Mouse (Mus musculus) G1E (cell line): ENCODE results near the gene Dhrs4. TPM values are rescaled to one million over a fixed set of nuclear protein-coding genes. Genes with fewer than 3 reads are reported as not detected.
A peak's percentile ranks its signal among the peaks of the same experiment; 100 is the strongest.

Experiments
- ATAC-seq: 2 replicates; pipeline ENCODE4 v1.8.0; 2016; ENCODE audit warnings: mild to moderate bottlenecking; ENCODE audit not compliant: insufficient number of reproducible peaks, poor library complexity, low FRiP score, severe bottlenecking; ENCODE audit errors: extremely low read depth
- DNase-seq: peaks from one replicate; pipeline ENCODE4 v3.0.0; 2012; ENCODE audit warnings: low spot score
- H3K27me3 ChIP-seq: 2 replicates; pipeline ENCODE4 v1.6.1; 2012; ENCODE audit warnings: mild to moderate bottlenecking, low read length, inconsistent platforms; ENCODE audit not compliant: insufficient read depth
- H3K36me3 ChIP-seq: replicated peaks from 2 replicates; pipeline ENCODE3; 2012; ENCODE audit warnings: mild to moderate bottlenecking, inconsistent platforms
- H3K4me1 ChIP-seq: 2 replicates; pipeline ENCODE4 v1.6.1; 2012; ENCODE audit warnings: low read depth, low read length, inconsistent platforms, mixed read lengths; ENCODE audit not compliant: insufficient read depth
- H3K4me3 ChIP-seq: 2 replicates; pipeline ENCODE4 v1.5.1; 2012; ENCODE audit warnings: low read depth, mild to moderate bottlenecking, inconsistent platforms, low read length, moderate library complexity, mixed read lengths
- H3K9me3 ChIP-seq: replicated peaks from 2 replicates; pipeline ENCODE4 v1.6.1; 2012; ENCODE audit warnings: inconsistent platforms
- CTCF ChIP-seq: IDR thresholded peaks from 2 replicates; pipeline ENCODE4 v1.5.1; 2012; ENCODE audit warnings: low read depth, low read length, inconsistent platforms, mixed read lengths
- GATA1 ChIP-seq: IDR thresholded peaks from 2 replicates; pipeline ENCODE4 v1.6.1; 2012; ENCODE audit warnings: borderline replicate concordance, low read length, inconsistent platforms, mixed read lengths
- GATA2 ChIP-seq: IDR thresholded peaks from 2 replicates; pipeline ENCODE4 v1.6.1; 2012; ENCODE audit warnings: low read depth, low read length, inconsistent platforms, borderline replicate concordance
- POLR2AphosphoS5 ChIP-seq: IDR thresholded peaks from 2 replicates; pipeline ENCODE4 v1.6.1; 2012; ENCODE audit warnings: low read depth, low read length, inconsistent platforms; ENCODE audit not compliant: insufficient replicate concordance
- TAL1 ChIP-seq: conservative IDR thresholded peaks from 2 replicates; pipeline ENCODE4 v1.6.1; 2012; ENCODE audit warnings: low read depth, low read length, inconsistent platforms, mixed read lengths
- polyA plus RNA-seq: library from polyadenylated mRNA; stranded (reverse); fragments of >175 nt; gene quantifications from 2 replicates; pipeline ENCODE4 v1.2.3, GENCODE M21; 2012
- total RNA-seq, 2 experiments: library from RNA; stranded (forward) in 1 of 2; stranded (reverse) in 1 of 2; fragments of 200-1000 nt in 1 of 2; fragments of >200 nt in 1 of 2; fragmentation: Nextera tagmentation in 1 of 2; gene quantifications; 2 replicates each; pipeline ENCODE4 v1.2.3; 2014 to 2017

Gene Dhrs4
- total and polyA plus RNA-seq, 3 experiments: 21.1 to 47.7 (median 37.4) TPM

DNA sequence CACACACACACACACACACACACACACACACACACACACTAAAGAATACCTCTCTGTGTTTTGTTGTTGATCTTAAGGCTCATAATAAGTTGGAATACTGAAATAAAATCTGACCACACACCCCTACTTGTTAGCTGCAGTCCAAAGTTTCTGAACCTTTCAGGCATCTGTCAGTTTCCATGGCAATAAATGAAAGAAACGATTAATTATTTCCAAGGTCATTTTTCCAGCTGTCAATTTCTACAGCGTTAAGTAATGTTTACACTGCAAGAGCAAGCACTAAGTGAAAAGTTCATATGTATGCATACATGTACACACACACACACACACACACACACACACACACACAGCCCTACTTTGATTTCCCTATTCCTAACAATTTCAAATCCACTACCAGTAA lies 20.9 kb upstream of the Dhrs4 start:
- no peak for TF ChIP-seq GATA2
- no peak for TF ChIP-seq POLR2AphosphoS5
- no peak for TF ChIP-seq TAL1
- no peak for TF ChIP-seq GATA1
- no peak for TF ChIP-seq CTCF
- Histone ChIP-seq H3K9me3 (peaks cover 3% of the 10 kb centered on the region), H3K36me3 (no peaks in the 10 kb centered on the region), H3K4me1 (peaks cover 5% of the 10 kb centered on the region; the same call in 1 of the 2 replicates), H3K4me3 (no peak overlapping the region), H3K27me3 (peaks cover 19% of the 10 kb centered on the region)
- DNase-seq (no peak), ATAC-seq (no peak)

DNA sequence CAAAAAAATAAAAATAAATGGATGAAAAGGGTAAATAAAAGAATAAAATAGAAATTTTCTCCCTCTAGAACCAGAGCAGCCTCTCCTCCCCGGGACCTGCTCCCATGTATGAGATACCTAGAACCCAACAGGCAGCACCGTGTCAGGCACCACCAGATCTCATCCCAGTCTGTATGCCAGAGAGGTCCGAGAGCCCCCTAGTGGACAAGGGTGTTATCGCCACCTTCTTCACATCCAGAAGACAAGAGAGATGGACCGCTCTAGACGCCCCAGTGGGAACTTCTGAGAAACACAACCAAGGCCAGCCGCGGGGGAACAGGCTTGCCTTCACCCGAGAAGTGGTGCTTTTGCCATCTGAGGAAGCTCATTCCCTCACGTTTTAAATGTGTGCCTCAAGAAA lies 20.3 kb upstream of the Dhrs4 start:
- Histone ChIP-seq H3K9me3 (peaks cover 3% of the 10 kb centered on the region), H3K4me3 (no peak overlapping the region), H3K27me3 (peaks cover 20% of the 10 kb centered on the region), H3K4me1 (peaks cover 5% of the 10 kb centered on the region; the same call in 1 of the 2 replicates), H3K36me3 (no peaks in the 10 kb centered on the region)
- DNase-seq (peak; percentile 71), ATAC-seq (no peak; the same call in 1 of the 2 replicates)
- TF ChIP-seq GATA1 (no peak), CTCF (peak; percentile 69), POLR2AphosphoS5 (no peak), GATA2 (no peak)

DNA sequence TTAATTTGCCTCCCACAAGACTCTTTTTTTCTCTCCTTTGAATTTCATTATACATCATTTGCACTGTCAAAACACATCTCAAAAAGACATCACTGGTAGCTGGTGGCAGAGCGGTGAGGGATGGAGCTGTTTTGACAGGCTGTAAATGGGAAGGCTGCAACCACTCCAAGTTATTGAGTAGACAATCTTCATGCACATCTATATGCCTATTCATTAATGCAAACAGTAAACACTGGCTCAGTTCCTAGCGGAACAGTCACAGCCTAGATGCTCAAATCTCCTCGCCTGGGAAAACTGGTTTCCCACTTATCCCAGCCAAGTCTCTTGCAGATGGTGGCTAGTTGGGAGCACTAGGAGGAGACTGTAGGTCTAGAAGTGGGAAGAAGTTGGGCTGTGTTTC lies 19.8 kb upstream of the Dhrs4 start:
- DNase-seq (no peak), ATAC-seq (no peak)
- Histone ChIP-seq H3K9me3 (0 out of 2 replicates have a peak, but pooled peaks cover under 1% of the 10 kb centered on the region), H3K4me3 (no peak overlapping the region), H3K36me3 (no peaks in the 10 kb centered on the region), H3K4me1 (peaks cover 5% of the 10 kb centered on the region; the same call in 1 of the 2 replicates), H3K27me3 (peaks cover 21% of the 10 kb centered on the region)
- TF ChIP-seq CTCF (no peak), GATA1 (no peak), TAL1 (no peak), POLR2AphosphoS5 (no peak), GATA2 (no peak)

DNA sequence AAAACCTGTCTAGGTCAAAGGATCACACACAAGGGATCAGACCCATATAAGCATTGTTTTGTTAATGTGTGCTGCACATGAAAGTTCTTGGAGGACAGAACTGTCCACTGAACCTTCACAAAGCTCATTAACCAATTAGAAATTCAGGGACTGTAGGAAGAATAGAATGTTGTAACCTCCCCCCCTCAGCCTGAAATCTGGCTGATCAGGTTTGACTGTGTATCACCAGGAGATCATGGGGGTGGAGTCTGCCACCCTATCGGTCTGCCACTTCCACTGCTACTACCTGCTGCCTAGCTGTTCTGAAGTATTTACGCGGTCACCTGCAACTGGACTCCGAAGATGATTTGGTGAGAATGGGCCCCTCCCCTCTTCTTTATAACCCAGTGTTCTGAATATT lies 18.8 kb upstream of the Dhrs4 start:
- ATAC-seq (no peak), DNase-seq (no peak)
- H3K4me3 ChIP-seq: no peak overlapping the region
- H3K9me3 ChIP-seq: no peaks in the 10 kb centered on the region
- no peak for TF ChIP-seq POLR2AphosphoS5
- TF ChIP-seq GATA1: no peak
- no peak for TF ChIP-seq CTCF
- no peak for TF ChIP-seq GATA2
- TF ChIP-seq TAL1: no peak
- peaks cover 29% of the 10 kb centered on the region for H3K27me3 ChIP-seq
- H3K4me1 ChIP-seq: peaks cover 5% of the 10 kb centered on the region; the same call in 1 of the 2 replicates
- H3K36me3 ChIP-seq: no peaks in the 10 kb centered on the region

DNA sequence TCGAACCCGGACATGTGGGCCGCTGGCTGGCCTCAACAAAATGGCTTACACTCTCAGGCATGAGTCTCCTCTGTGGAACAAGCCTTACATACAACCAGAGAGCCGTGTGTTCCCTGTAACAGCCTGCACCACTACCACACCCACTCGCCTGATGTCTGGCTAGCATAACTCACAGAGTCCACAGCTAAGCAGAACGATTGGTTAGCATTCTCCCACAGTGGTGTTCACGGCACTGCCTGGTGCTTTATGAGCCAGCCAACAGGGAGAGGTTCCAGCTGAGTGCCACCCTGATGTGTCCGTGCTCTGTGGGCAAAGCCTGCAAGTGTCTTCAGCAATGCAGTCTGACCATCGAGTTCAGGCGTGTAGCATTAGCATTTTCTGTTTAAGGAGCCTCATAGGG lies 18.3 kb upstream of the Dhrs4 start:
- ATAC-seq: no peak
- TF ChIP-seq POLR2AphosphoS5 (no peak), GATA2 (no peak), CTCF (no peak), TAL1 (no peak), GATA1 (no peak)

DNA sequence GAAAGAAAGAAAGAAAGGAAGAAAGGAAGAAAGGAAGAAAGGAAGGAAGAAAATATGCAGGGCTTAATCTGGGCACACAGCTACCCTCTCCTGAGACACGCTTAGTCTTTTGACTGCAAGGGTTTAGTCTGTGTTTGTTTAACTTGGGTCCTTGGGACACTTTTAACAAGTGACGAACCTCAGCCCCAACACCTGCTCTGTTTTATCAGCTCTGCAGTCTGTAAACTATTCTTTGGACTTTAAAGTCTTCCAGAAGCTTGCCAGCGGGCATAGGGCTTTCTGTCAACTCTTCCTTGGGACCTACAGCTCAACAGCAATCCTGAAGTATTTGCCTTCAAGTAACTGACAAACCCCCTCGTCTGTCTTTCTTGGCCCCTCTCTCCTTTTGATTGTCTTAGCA lies 16.8 kb upstream of the Dhrs4 start:
- ATAC-seq: no peak
- Histone ChIP-seq H3K9me3 (no peaks in the 10 kb centered on the region), H3K27me3 (peaks cover 36% of the 10 kb centered on the region), H3K4me1 (peaks cover 5% of the 10 kb centered on the region; the same call in 1 of the 2 replicates), H3K36me3 (no peaks in the 10 kb centered on the region), H3K4me3 (no peak overlapping the region)
- no peak for DNase-seq
- TF ChIP-seq TAL1 (no peak), CTCF (no peak), GATA2 (no peak), GATA1 (no peak), POLR2AphosphoS5 (no peak)

More for the DNA sequence above, 18.3 kb upstream of the Dhrs4 start:
- peaks cover 5% of the 10 kb centered on the region; the same call in 1 of the 2 replicates for H3K4me1 ChIP-seq
- H3K36me3 ChIP-seq: no peaks in the 10 kb centered on the region
- H3K4me3 ChIP-seq: no peak overlapping the region
- peaks cover 31% of the 10 kb centered on the region for H3K27me3 ChIP-seq
- H3K9me3 ChIP-seq: no peaks in the 10 kb centered on the region
- DNase-seq: no peak

DNA sequence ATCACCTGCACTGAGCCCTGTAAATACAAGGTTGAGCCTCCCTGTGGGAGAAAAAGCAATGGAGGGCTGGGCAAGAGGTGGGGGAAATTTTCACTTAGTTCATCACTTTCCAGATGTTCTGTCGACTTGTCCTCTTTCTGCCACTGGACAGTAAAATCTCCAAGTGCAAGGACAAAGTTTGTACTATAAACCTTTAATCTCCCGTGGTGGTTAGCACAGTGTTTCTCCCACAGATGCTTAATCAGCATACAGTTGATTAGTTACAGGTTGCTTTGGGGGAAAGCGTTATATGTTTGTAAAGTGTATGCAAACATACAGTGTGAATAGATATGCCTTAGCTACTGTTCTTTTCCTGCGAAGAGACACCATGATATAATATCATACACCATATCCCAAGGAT lies 12.1 kb upstream of the Dhrs4 start:
- peaks cover 51% of the 10 kb centered on the region for H3K27me3 ChIP-seq
- ATAC-seq (no peak), DNase-seq (no peak)
- TF ChIP-seq GATA2 (no peak), CTCF (no peak), TAL1 (no peak), POLR2AphosphoS5 (no peak), GATA1 (no peak)
- H3K4me3 ChIP-seq: no peak overlapping the region
- no peaks in the 10 kb centered on the region for H3K9me3 ChIP-seq
- no peaks in the 10 kb centered on the region for H3K4me1 ChIP-seq
- H3K36me3 ChIP-seq: no peaks in the 10 kb centered on the region
